Mouse (Mus musculus) kidney, postnatal 14 days (tissue): ENCODE results near the gene Akap2.
A peak's percentile ranks its signal among the peaks of the same experiment; 100 is the strongest.

Source experiments
- DNase-seq: peaks from one replicate; pipeline ENCODE4 v3.0.0; 2022; ENCODE audit warnings: mixed read lengths

Akap2 gene

DNA sequence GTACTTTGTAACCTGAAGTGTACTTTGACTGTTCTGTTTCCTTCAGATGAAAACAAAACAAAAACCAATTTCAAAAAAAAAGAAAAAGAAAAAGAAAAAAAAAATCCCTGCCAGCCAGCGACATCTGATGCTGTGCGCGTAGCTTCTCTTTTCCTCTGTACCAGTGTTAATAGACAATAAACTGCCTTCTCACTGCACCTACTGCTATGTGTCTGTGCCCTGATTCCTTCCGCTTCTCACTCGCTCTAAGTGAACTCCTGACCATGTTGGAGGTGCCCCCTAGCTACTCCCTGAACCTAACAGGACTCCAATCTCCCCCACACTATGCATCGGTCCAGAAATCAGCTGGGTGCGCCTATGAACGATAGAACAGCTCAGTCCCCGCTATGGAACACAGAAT lies at the start of gene Akap2:
TSS of gene Akap2 (plus strand) at position 304 of the 400 bp plus-strand sequence.
- no peak for DNase-seq

DNA sequence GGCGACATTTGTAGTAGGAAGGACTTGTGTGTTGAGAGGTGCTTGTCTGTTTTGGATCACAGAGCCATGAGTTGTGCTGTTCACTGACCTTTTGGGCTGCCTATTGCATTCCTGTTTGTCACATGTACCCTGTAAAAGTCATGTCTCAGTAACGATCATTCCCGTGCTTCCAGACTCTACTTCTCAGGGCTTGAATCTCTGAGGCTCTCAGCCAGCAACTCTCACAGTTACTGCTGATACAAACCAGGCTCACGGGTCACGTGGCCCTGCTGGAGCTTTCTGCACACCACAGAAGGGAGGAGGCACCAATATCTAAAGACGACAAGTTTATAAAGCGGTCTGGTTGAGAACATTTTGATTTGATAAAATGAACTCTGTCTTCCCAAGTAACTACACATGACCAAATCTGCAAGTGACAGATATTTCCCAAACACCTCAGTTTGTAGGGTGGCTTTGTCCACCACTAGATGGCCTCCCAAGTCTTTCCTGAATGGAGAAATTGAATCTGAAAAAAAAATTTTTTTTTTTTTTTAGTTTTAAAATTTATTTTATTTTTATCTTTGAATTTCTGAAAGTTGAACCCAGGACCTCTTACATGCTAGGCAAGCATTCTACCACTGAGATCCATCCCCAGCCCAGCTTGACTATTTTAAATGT lies 46.5 kb upstream of the Akap2 start:
- DNase-seq: peak; percentile 39

DNA sequence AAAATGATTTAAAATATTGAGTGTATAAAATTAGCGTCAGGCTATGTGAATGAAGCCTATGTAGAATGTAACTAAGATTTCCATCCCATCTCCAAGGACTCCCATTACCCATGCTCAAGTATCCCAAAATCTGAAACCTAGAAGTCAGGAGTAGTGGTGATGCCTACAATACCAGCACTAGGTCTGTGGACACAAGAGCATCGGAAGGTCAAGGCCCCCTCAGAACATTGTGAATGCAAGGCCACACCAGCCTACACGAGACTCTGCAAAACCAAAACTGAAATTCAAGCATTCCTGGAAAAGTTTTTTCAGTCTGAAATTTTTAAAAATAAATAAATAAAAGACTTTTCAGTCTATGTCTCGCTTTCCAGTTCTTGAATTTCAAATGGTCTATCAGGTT lies 44.9 kb upstream of the Akap2 start:
- no peak for DNase-seq

DNA sequence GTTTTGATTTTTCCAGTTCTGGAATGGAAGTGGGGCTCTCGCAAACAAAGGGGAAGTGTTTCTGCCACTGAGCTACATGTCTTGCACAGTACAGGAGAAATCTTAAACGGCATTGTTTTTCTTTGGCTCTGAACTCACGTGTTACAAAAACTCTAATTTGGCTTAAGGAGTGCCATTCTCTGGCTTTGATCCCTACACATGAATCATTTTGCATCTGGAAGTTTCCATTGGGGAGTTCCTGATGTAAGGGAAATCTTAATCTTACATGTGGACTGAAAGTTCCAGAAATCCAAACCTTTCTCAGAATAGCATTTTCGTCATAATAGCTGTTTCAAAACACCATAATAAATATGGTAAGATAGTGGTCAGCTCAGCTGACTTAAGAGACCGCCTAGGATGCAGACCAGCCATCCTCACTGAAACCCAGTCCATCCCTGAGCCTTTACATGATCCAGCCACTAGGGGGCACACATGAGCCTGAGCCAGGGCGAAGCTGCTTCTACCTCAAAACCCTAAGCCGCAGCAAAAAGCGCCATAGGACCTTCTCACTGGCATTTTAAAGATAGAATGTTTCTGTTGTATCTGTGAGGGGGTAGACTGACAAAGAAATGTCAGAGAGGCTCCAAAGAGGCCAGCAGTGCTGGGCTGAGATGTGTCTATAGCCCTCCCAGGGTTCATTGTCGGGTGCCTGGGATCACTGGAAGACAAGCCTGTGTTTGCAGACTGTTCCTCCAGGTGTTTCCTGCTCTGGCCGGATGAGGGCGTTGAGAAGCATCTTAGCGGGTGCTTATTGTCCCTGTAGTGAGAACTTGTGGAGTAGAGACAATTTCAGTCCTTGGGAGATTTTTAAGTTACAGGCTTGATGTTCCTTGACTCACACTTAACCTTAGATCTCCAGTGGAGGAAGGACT lies 44.2 kb upstream of the Akap2 start:
- DNase-seq: peak; percentile 91

DNA sequence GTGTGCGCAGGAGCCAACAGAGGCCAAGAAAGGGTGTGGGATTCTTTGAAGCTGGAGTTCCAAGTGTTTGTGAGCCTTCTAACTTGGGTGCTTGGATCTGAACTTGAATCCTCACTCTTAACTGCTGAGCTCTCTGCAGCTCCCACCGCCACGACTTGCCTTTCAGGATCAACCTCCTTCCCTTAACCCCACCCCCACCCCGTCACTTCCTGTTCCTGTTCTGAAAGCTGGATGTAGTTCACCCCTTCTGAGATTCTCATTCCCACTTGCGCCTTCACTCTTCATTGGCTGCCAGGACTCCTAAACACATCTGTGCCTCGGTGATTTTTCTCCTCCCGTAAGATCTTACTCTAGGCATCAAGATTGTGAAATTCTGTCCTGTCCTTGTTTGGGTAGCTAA lies 43.1 kb upstream of the Akap2 start:
- no peak for DNase-seq

DNA sequence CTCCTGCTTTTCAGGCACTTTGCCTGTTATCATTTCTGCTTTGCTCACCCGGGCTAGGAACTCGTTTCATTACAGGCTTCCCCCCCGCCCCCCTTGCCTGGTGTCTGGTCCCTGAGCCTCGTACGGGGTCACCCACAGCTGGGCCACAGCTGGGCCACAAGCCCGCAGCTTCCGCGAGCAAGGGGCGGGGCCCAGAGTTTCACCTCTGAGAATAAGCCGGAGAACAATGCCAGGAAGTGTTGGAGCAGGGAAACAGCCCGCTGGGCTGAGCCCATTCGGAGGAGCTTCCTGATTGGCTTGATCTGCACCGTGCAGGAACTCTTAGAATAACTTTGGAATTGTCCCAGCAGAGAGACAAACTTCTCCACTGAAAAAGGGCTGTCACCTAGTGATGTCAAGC lies 42.1 kb upstream of the Akap2 start:
- peak; percentile 90 for DNase-seq

DNA sequence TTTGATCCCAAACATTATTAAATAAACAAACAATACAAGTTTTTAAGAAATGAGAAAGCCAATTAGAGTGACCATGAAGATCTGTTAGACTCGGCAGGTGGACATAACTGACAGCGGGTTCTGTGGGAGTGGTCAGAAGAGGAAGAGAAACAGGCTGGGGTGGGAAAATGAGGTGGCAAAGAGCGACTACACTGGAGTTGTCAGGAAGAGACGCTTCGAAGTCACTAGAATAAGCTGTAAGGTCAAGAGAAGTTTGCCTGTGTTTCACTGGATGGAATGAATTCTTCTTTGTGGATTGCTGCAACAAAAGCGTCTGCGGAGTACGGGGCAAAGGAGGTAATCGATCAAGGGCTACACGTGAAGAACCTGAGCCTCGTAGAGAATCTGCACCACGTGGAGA lies 39.5 kb upstream of the Akap2 start:
- DNase-seq: no peak

DNA sequence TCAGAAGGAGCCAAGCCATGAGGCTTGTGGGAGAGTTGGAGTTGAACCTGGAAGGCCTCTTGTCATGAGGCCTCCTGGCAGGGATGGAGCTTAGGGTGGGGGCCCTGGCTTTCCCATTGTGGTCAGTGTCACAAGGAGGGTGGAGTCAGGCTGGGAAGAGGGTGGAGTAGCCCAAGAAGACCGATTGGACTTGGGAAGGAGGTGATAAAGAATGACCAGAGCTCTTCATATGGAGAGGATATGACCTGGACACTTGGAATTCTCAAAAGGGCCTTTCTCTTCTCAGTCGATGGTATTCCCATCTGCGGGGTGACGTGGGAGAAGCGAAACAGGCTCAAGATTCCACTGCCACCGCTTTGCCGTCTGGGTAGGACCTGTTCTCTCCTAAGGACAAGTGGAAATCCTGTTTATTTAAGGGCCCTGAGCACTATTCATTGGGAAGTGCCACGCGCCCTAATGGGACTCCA lies 38.4 kb upstream of the Akap2 start:
- no peak for DNase-seq

DNA sequence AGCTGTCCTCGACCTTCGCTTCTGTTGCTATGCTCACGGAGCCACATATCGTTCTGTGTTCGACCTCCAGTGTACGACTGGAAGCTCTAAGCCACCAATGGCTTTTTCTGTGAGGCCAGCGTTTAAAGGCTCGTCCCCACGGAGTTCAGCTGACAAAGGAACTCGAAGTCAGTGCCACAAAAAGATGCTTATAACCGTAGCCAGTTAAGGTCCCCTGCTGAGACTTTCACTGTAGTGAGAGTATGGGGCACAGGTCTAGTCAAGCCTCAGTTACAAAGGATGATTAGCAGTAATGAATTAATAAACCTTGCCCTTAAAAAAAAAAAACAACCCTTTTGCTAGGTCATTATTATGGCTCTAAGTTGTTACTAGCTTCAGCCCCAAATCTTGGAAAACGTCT lies 37.3 kb upstream of the Akap2 start:
- DNase-seq: no peak

DNA sequence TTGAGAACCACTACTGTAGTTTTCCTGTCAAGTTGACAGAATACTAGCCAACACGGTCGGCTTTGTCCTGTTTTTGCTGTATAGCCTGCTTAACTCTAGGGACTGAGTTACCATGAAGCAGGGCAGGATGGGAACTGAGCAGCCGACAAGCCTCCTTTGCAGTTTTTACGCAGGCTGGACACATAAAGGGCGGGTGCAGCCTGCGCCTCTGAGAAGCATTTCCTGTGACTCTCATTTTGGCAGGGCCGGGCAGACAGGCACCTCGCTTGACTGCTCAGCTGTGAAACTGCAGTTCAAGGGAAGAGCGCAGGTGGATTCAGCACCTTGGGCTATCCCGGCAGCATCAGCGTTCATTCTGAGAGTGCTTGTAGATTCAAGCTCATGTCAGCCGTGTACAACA lies 35.9 kb upstream of the Akap2 start:
- peak; percentile 89 for DNase-seq

DNA sequence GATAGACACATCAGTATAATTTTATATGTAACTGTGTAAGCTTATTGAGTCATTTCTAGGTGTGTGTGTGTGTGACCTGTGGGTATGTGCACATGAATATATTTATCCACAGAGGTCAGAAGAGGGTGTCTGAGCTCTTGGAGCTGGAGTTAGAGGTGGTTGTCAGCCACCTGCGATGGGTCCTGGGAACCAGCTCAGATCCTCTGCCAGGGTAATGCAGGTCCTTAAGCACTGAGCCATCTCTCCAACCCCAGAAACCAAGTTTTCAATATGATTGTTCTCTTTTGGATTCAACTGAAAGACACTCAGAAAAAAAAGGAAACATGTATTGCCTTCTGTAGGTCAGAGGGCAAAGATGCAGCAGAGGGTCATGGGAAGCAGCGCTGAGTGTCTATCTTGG lies 35.1 kb upstream of the Akap2 start:
- no peak for DNase-seq

DNA sequence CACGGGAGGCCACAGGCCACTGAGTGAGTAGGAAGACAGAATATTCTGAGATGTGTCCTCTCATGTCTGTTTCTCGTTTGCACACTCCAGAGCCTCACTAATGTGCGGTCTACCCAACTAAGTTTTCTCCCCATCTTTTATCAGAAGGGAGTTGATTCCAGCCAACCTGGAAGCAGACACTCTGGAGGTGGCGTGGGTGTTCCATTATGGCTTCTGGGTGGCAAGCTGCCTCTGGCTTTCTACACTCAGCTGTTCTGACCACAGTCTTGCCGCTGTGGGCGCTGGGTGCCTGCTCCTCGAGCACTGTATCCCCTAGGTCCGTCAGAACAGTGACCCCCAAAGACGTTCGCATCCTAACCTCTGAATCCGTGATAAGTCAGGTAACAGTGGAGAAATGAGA lies 34.5 kb upstream of the Akap2 start:
- no peak for DNase-seq

DNA sequence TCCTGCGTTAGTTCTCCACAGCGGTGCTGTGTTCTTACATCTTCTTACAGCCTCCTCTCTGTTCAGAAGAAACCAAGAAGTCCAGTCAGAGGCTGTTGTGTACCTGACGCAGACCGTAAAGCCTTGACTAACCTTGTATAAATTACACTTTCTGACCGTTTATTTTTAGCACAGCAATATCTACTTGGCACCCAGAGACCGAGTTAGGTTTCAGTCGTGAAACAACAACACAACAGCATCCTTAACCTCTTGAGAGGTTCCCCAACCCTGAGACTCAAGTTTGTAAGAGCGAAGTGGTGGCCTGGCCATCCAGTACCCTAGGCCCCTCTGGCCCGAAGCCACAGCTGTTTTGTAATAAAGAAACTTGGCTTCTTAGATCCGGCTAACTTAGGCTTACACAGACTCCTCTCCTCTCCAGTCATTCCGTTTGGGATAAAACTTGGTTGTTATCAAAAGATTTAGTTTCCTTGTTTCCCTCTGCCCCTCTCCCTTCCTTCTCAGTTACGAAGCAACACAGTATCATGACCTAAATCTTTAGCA lies 32.7 kb upstream of the Akap2 start:
- no peak for DNase-seq

DNA sequence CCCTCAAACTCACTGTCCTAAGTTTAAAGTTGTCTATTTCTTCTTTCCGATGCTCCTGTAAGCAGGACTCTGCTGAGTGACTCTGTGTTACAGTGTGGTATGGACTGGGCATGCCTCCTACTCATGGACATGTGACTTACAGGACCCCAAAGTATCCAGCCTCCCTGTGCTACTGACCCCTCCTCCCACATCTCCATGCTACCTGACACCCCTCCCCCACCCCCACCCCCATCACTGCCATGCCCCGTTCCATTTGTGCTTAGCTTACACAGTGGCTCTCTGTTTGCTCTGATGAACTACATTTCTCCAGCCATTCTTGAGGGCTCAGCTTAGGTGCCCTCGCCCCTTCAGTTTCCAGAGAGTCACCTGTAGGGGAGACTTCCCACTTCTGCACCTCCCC lies 30.7 kb upstream of the Akap2 start:
- no peak for DNase-seq

DNA sequence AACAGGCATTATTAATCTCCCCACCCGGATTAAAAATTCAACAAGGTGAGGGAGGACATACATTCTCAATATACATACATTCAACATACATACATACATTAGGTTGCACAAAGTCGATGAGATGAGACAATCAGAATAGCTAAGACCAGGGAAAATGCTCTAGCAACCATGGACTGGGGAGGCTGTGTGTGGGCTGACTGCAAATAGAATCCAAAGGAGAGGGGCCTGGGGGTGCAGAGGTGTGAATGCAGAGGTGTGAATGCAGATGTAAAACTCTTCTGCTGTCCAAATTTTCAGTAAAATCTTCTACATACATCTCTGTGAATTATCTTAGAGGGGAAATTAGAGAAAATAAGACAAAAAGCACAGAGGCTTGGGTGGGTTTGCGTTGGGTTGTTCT lies 29.9 kb upstream of the Akap2 start:
- DNase-seq: no peak

DNA sequence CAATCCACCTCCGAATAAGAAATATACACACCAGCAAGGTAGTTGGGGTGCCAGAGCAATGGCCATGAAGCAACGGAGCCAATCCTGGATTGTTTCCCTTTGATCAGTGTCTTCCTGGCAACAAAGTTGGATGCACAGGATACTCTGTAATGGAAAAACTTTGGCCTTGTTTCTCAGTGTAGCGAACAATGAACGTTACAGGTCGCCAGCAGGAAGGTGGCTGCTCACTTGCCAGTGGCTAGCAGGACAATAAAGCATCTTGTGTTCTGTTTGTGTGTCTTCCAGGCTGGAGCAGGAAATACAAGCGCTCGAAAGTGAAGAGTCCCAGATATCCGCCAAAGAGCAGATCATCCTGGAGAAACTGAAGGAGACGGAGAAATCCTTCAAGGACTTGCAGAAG lies 29.3 kb upstream of the Akap2 start:
- DNase-seq: no peak

DNA sequence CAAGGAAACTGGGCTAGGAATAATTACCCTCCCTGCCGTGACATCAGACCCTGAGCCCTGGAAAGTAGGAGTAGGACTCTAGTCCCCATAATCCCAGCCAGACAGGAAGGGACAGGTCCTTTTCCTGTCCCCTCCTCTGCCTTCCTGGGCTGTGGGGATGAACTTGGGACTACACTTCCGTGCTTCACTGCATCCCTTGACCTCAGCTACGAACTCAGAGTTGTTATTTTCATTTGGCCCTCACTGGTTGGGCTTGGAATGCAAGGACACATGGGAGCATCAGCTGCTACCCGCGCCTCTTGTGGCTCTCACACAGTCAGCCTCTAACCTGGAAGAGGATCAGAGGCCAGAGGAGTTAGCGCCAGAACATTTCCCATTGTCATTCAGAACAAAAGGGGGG lies 27.5 kb upstream of the Akap2 start:
- no peak for DNase-seq

DNA sequence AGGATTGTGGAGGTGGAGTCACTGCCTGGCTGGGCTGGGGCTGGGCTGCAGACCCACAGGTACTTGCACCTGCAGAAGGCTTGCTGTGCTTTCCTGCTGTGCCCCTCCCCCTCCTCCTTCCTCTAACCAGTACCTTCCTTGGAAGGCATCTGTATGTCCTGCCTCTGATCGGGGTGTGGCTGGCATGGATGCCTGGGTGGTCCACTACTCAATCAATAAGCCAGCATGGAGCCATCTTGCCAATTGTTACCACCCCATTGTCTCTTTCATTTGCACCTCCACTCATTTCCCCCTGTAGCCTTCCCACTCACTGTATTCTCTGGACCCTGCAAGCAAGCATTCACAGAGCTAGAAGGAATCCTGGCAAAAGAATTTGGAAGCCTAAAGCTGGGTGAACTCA lies 26.7 kb upstream of the Akap2 start:
- no peak for DNase-seq

DNA sequence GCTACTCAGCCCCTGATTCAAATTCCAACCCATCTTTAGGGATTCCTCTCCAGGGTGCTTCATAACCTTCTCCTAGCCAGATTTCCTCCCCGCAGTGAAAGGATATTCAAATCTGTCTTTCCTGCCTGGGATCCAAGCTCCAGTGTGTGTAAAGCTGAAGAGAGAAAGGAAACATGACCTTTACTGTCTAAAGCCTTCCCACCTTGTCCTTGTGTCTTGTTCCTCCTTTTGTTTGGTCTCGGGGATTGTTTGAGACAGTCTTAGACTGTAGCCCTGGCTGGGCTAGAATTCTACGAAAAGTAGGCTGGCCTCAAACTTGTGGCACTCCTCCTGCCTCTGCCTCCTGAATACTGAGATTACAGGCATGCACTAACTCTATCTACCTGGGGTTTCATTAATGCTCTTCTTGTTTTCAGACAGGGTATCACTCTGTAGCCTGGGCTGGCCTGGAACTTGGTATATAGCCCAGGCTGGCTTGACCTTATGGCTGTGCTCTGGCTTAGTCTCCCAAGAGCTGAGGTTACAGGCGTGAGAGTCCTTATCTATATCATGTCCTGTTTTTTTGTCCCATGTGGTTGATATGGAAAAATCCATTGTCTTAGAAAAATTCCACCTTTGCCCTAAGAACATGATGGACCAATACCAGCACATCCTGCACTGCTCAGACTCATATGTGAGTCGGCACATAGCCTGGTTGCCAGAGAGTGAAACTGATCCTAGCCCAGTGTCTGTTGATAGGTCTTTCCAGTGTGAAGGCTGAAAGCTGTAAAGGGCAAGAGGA lies 22.9 kb upstream of the Akap2 start:
- no peak for DNase-seq

DNA sequence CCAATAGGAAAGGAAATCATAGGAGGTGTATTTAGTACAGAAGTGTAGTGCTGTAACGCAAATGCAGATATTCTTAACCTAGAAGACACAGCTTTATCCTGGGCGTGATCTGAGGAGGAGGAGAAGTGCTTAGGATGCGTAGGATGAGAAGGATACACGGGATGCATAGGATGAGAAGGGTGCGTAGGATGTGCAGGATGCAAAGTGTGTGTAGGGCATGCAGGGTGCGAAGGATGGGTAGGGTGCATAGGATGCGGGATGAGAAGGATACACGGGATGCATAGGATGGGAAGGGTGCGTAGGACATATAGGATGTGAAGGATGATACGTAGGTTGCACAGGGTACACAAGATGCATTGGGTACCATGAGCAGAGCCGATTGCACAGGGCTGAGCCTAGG lies 20.5 kb upstream of the Akap2 start:
- DNase-seq: no peak

DNA sequence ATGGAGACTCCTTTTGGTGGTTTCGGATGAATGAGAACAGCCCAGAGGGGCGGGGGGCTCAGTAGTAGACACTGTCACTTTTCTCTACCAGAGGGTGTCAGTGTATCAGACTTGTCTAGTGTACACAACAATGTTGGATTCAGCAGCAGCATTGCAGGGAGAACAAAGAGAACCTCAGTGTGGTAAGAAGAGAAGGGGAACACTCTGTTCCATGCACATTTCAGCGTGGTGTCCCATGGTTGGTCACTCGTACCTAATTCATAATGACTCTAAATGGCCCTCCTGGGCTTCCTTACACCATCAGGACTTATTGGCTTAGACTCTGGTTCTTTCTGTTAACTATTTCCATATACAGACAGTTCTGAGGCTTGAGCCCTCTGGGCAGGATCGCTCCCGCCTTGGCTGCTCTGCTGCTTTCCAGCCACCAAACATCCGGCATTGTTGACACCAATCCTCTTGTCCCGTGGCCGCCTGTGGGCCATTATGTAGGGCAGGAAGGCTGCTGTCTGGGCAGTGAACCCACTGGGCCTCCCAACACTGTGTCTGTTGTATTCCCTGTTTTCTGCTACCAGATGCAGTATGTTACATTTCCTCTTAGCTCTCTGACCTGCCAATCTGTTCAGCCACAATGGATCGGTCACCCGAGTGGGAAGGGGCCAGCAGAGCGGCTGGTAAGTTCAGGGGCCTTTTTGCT lies 19.4 kb upstream of the Akap2 start:
- DNase-seq: no peak

DNA sequence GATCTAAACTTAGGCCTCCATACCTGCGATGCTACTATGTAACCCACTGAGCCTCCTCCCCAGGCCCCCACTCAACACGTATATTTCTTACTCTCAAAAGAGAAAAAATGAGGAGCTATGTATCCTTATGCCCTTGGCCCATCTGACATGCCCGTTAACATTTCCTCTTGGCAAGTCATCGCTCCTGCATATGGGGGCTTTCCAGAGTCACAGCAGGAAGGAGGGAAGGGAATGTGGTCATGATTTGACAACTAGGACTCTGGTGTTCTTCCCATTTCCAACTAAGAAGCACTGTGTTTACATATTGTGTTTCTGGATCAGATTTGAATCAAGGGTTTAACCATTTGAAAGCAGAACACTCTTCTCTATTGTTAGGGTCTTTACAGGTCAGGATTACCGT lies 15.9 kb upstream of the Akap2 start:
- DNase-seq: no peak
